Mouse (Mus musculus) MEL (cell line): ENCODE results near the gene Lrba. TPM values are rescaled to one million over a fixed set of nuclear protein-coding genes. Genes with fewer than 3 reads are reported as not detected.
A peak's percentile ranks its signal among the peaks of the same experiment; 100 is the strongest.

Source experiments
- DNase-seq: peaks from one replicate; pipeline ENCODE4 v3.0.0; 2011; ENCODE audit warnings: low read depth, low spot score
- H3K27ac ChIP-seq: 2 replicates; pipeline ENCODE4 v1.5.1; 2012; ENCODE audit warnings: low read depth, mild to moderate bottlenecking, control low read depth, low read length, moderate library complexity; ENCODE audit not compliant: control insufficient read depth
- H3K27me3 ChIP-seq, 2 experiments: fragments of 150-350 bp in 1 of 2; sonication (generic) in 1 of 2; 2 replicates each; pipeline ENCODE4 v1.6.1; 2012; ENCODE audit warnings: low read length in 2 of 2, mild to moderate bottlenecking in 2 of 2, improper control_type of control experiment in 1 of 2, moderate library complexity in 1 of 2; ENCODE audit not compliant: insufficient read depth in 2 of 2, control insufficient read depth in 1 of 2
- H3K36me3 ChIP-seq, 2 experiments: 2 replicates each; pipeline ENCODE4 v1.6.1; 2012 to 2014; ENCODE audit warnings: low read length in 2 of 2, improper control_type of control experiment in 1 of 2, inconsistent platforms in 1 of 2, mild to moderate bottlenecking in 1 of 2; ENCODE audit not compliant: insufficient read depth in 2 of 2, control insufficient read depth in 1 of 2
- H3K4me1 ChIP-seq, 2 experiments: fragments of 150-350 bp in 1 of 2; sonication (generic) in 1 of 2; 2 replicates each; pipeline ENCODE4 v1.6.1; 2012; ENCODE audit warnings: low read length in 2 of 2, improper control_type of control experiment in 1 of 2, mild to moderate bottlenecking in 1 of 2; ENCODE audit not compliant: insufficient read depth in 2 of 2, control insufficient read depth in 1 of 2
- H3K4me3 ChIP-seq, 2 experiments: fragments of 150-350 bp in 1 of 2; sonication (generic) in 1 of 2; 2 replicates each; pipeline ENCODE4 v1.5.1; 2012; ENCODE audit warnings: low read depth in 2 of 2, low read length in 2 of 2, mild to moderate bottlenecking in 2 of 2, moderate library complexity in 2 of 2, control low read depth in 1 of 2, improper control_type of control experiment in 1 of 2; ENCODE audit not compliant: control insufficient read depth in 1 of 2, insufficient read depth in 1 of 2
- H3K79me2 ChIP-seq: 2 replicates; pipeline ENCODE4 v1.6.1; 2012; ENCODE audit warnings: mild to moderate bottlenecking, low read length, moderate library complexity; ENCODE audit not compliant: control insufficient read depth, poor library complexity, insufficient read depth
- H3K9ac ChIP-seq: 2 replicates; pipeline ENCODE4 v1.6.1; 2012; ENCODE audit warnings: low read depth, mild to moderate bottlenecking, control low read depth, low read length, moderate library complexity; ENCODE audit not compliant: control insufficient read depth, poor library complexity, severe bottlenecking
- H3K9me3 ChIP-seq: fragments of 150-350 bp; sonication (generic); replicated peaks from 2 replicates; pipeline ENCODE4 v1.6.1; 2012; ENCODE audit warnings: mild to moderate bottlenecking, low read length, improper control_type of control experiment, moderate library complexity; ENCODE audit not compliant: insufficient read depth
- BHLHE40 ChIP-seq: IDR thresholded peaks from 2 replicates; pipeline ENCODE4 v1.6.1; 2012; ENCODE audit warnings: low read depth, mild to moderate bottlenecking, inconsistent platforms, low read length, improper control_type of control experiment, borderline replicate concordance
- CHD2 ChIP-seq: IDR thresholded peaks from 2 replicates; pipeline ENCODE4 v1.6.1; 2011; ENCODE audit warnings: low read length, improper control_type of control experiment
- CTCF ChIP-seq, 3 experiments: IDR thresholded peaks in 2 of 3; conservative IDR thresholded peaks in 1 of 3; 2 replicates each; pipeline ENCODE4 v1.5.1; 2011 to 2012; ENCODE audit warnings: low read length in 3 of 3, low read depth in 2 of 3, mild to moderate bottlenecking in 2 of 3, improper control_type of control experiment in 1 of 3, inconsistent platforms in 1 of 3, mixed read lengths in 1 of 3, moderate library complexity in 1 of 3; ENCODE audit not compliant: control insufficient read depth in 1 of 3, insufficient read depth in 1 of 3, poor library complexity in 1 of 3, severe bottlenecking in 1 of 3
- E2F4 ChIP-seq: IDR thresholded peaks from 2 replicates; pipeline ENCODE4 v1.6.1; 2011; ENCODE audit warnings: low read depth, low read length, improper control_type of control experiment, borderline replicate concordance
- ELF1 ChIP-seq: IDR thresholded peaks from 2 replicates; pipeline ENCODE4 v1.6.1; 2014; ENCODE audit warnings: low read depth, mild to moderate bottlenecking, inconsistent platforms, low read length, improper control_type of control experiment, moderate library complexity
- EP300 ChIP-seq, 2 experiments: IDR thresholded peaks; 2 replicates each; pipeline ENCODE4 v1.6.1; 2011; ENCODE audit warnings: improper control_type of control experiment in 2 of 2, low read length in 2 of 2, low read depth in 1 of 2, mild to moderate bottlenecking in 1 of 2
- ETS1 ChIP-seq: IDR thresholded peaks from 2 replicates; pipeline ENCODE4 v1.6.1; 2012; ENCODE audit warnings: low read depth, mild to moderate bottlenecking, inconsistent platforms, low read length, improper control_type of control experiment, moderate library complexity
- HCFC1 ChIP-seq: IDR thresholded peaks from 2 replicates; pipeline ENCODE4 v1.6.1; 2012; ENCODE audit warnings: low read depth, mild to moderate bottlenecking, inconsistent platforms, low read length, improper control_type of control experiment, moderate library complexity
- MAFK ChIP-seq: IDR thresholded peaks from 2 replicates; pipeline ENCODE4 v1.6.1; 2011; ENCODE audit warnings: low read depth, mild to moderate bottlenecking, low read length, improper control_type of control experiment, borderline replicate concordance
- MAX ChIP-seq: IDR thresholded peaks from 2 replicates; pipeline ENCODE4 v1.6.1; 2011; ENCODE audit warnings: low read length, improper control_type of control experiment
- MAZ ChIP-seq: IDR thresholded peaks from 2 replicates; pipeline ENCODE4 v1.6.1; 2012; ENCODE audit warnings: low read depth, mild to moderate bottlenecking, inconsistent platforms, low read length, improper control_type of control experiment
- MEF2A ChIP-seq: IDR thresholded peaks from 2 replicates; pipeline ENCODE4 v1.6.1; 2014; ENCODE audit warnings: low read depth, mild to moderate bottlenecking, inconsistent platforms, low read length, improper control_type of control experiment; ENCODE audit not compliant: poor library complexity, insufficient replicate concordance, severe bottlenecking; ENCODE audit errors: extremely low read depth
- MYB ChIP-seq: IDR thresholded peaks from 2 replicates; pipeline ENCODE4 v1.6.1; 2011; ENCODE audit warnings: mild to moderate bottlenecking, low read depth, low read length, improper control_type of control experiment
- MYC ChIP-seq: IDR thresholded peaks from 2 replicates; pipeline ENCODE4 v1.6.1; 2011; ENCODE audit warnings: low read depth, mild to moderate bottlenecking, low read length, improper control_type of control experiment, moderate library complexity
- NRF1 ChIP-seq: IDR thresholded peaks from 2 replicates; pipeline ENCODE4 v1.6.1; 2014; ENCODE audit warnings: low read depth, mild to moderate bottlenecking, inconsistent platforms, low read length, improper control_type of control experiment, moderate library complexity; ENCODE audit not compliant: poor library complexity, insufficient read depth, severe bottlenecking
- POLR2AphosphoS2 ChIP-seq: IDR thresholded peaks from 2 replicates; pipeline ENCODE4 v1.6.1; 2011; ENCODE audit warnings: low read length, improper control_type of control experiment
- RAD21 ChIP-seq: IDR thresholded peaks from 2 replicates; pipeline ENCODE4 v1.6.1; 2011; ENCODE audit warnings: mild to moderate bottlenecking, low read depth, low read length, improper control_type of control experiment
- RCOR1 ChIP-seq: IDR thresholded peaks from 2 replicates; pipeline ENCODE4 v1.6.1; 2012; ENCODE audit warnings: low read depth, mild to moderate bottlenecking, inconsistent platforms, low read length, improper control_type of control experiment
- SIN3A ChIP-seq: IDR thresholded peaks from 2 replicates; pipeline ENCODE4 v1.6.1; 2012; ENCODE audit warnings: low read length, improper control_type of control experiment, inconsistent platforms
- SMC3 ChIP-seq: IDR thresholded peaks from 2 replicates; pipeline ENCODE4 v1.6.1; 2011; ENCODE audit warnings: low read depth, low read length, improper control_type of control experiment
- TCF12 ChIP-seq: IDR thresholded peaks from 2 replicates; pipeline ENCODE4 v1.6.1; 2014; ENCODE audit warnings: low read depth, mild to moderate bottlenecking, inconsistent platforms, low read length, improper control_type of control experiment, moderate library complexity
- UBTF ChIP-seq: IDR thresholded peaks from 2 replicates; pipeline ENCODE4 v1.6.1; 2012; ENCODE audit warnings: low read depth, mild to moderate bottlenecking, inconsistent platforms, low read length, improper control_type of control experiment, moderate library complexity, borderline replicate concordance; ENCODE audit not compliant: insufficient read depth
- USF1 ChIP-seq: IDR thresholded peaks from 2 replicates; pipeline ENCODE4 v1.6.1; 2014; ENCODE audit warnings: low read depth, mild to moderate bottlenecking, inconsistent platforms, low read length, improper control_type of control experiment, moderate library complexity
- ZC3H11A ChIP-seq: IDR thresholded peaks from 2 replicates; pipeline ENCODE4 v1.6.1; 2012; ENCODE audit warnings: low read depth, mild to moderate bottlenecking, inconsistent platforms, low read length, improper control_type of control experiment
- polyA plus RNA-seq, 2 experiments: library from polyadenylated mRNA; stranded (reverse) in 1 of 2; unstranded in 1 of 2; fragments of >175 nt in 1 of 2; fragments of >200 nt in 1 of 2; gene quantifications; 2 replicates each; pipeline versions ENCODE4 v1.2.1 to v1.2.4; 2012; ENCODE audit warnings: low replicate concordance in 2 of 2, low read depth in 1 of 2; ENCODE audit not compliant: insufficient read length in 2 of 2, insufficient read depth in 1 of 2, missing spikeins in 1 of 2
- total RNA-seq: library from RNA; depleted of rRNA; stranded (reverse); fragments of 300-350 nt; gene quantifications from 2 replicates; pipeline ENCODE4 v1.2.3, GENCODE M21; 2012

The Lrba gene
- total and polyA plus RNA-seq, 3 experiments: 10.9 to 17.9 TPM; not detected in 1

DNA sequence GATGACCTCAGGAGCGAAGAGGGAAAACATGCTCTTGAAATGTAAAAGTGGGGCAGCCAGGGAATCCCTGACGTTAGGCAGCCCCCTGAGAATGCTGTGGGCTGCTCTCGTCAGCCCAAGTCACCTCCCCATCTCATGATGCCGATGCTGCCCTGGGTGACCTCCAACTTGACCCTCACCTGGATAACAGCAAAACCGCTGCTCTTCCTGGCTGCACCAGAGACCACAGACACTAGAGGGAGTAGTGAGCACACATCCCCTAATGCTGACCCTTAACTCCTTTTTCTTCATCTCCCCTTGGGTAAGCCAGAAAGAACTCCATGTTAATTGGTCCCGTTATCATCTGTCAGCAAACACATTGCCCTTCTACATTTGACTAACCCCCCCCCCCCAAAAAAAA lies 572.2 kb downstream of the Lrba start:
- peak; percentile 38 for DNase-seq

DNA sequence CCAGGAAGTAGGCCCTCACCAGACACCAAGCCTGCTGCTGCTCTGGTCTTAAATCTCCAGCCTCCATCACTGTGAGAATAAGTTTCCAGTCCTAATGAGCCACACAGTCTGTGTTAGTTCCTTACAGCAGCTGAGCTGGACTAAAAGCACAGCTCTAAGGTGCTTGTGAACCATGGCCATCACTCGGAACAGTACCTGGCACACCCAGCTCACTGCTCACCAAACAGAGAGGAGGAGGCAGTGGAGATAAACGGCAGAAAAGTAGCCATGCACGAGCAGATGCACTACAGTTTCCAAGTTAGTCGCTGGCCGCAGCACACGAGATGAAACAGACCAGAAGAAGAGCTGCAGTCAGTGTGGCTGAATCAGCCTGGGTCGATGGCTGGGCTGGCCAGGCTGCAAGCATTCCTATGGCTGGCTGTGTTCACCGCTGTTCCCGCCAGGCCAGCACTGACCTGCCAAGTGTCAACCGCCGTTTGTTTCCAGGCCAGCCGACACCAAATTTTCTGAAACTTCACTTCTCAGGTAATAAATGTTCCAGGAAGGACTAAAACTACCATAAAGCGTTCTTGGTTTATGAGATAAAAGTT lies 573.5 kb downstream of the Lrba start:
- Histone ChIP-seq H3K27me3 (no peaks in the 10 kb centered on the region), H3K9me3 (no peaks in the 10 kb centered on the region), H3K36me3 (peaks cover 0 to 9% of the 10 kb centered on the region in 2 experiments; a peak in 2 of 4 replicates)
- no peak for TF ChIP-seq POLR2AphosphoS2
- no peak for TF ChIP-seq UBTF
- no peak for TF ChIP-seq CHD2
- TF ChIP-seq SMC3: no peak
- TF ChIP-seq TCF12: no peak
- no peak for TF ChIP-seq MEF2A
- no peak for TF ChIP-seq RAD21
- TF ChIP-seq RCOR1: no peak
- no peak for TF ChIP-seq HCFC1
- TF ChIP-seq EP300 (IDR thresholded peaks at IDR 0.05; ENCODE audit: low read depth in 1 of 2, low read length in 2 of 2): no peak
- TF ChIP-seq ETS1: no peak
- TF ChIP-seq MYC: no peak
- TF ChIP-seq MAFK: no peak
- TF ChIP-seq BHLHE40: no peak
- no peak for TF ChIP-seq SIN3A
- no peak for TF ChIP-seq NRF1
- no peak for TF ChIP-seq MYB
- TF ChIP-seq MAX: no peak
- TF ChIP-seq E2F4: no peak
- TF ChIP-seq MAZ: no peak
- TF ChIP-seq, all 39 proteins: peak for 0
- no peaks in the 10 kb centered on the region for H3K79me2 ChIP-seq
- H3K27ac ChIP-seq: no peak overlapping the region
- no peak overlapping the region for H3K4me3 ChIP-seq
- peaks cover 4 to 15% of the 10 kb centered on the region in 2 experiments; a peak in 3 of 4 replicates for H3K4me1 ChIP-seq
- no peak overlapping the region for H3K9ac ChIP-seq
- peak; percentile 10 for DNase-seq

More for the DNA sequence above, 572.2 kb downstream of the Lrba start:
- Histone ChIP-seq H3K27me3 (no peaks in the 10 kb centered on the region), H3K4me3 (no peak overlapping the region), H3K79me2 (no peaks in the 10 kb centered on the region), H3K4me1 (peaks cover 0 to 12% of the 10 kb centered on the region in 2 experiments; a peak in 2 of 4 replicates), H3K9me3 (no peaks in the 10 kb centered on the region), H3K27ac (no peak overlapping the region), H3K36me3 (peaks cover 0 to 3% of the 10 kb centered on the region in 2 experiments; a peak in 2 of 4 replicates), H3K9ac (no peak overlapping the region)
- TF ChIP-seq CTCF (IDR thresholded peaks at IDR 0.05 in 2 of 3, conservative IDR thresholded peaks at IDR 0.05 in 1 of 3; ENCODE audit: control insufficient read depth in 1 of 3, insufficient read depth in 1 of 3, low read depth in 2 of 3, low read length in 3 of 3, poor library complexity in 1 of 3, severe bottlenecking in 1 of 3) (peak; percentile 58 to 80 (median 66)), RAD21 (peak; percentile 32), ZC3H11A (no peak), USF1 (no peak), SMC3 (peak; percentile 43), MYC (no peak), ELF1 (0 out of 2 replicates have a peak, but pooled peaks have one; percentile 17)
